In the genomic region with DNA sequence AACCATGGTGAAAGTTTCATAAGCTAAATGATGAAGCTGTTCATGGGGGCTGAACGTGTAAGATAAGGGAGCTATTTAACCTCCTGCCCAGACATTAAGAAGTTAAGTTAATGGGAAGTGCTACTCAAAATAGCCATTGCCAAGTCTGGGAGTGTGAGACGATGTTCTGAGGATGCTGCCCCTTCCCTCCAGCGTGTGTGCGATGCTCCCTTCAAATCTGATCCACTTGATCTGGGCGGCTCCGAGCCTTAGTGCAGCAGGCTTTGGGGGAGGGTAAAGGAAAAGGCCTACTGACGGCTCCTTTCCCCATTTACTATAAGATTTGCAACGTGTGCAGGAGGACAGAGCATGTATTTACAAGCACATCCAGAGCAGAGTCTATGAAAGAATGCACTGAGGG, we compare ENCODE assay signal across 15 mouse cellular contexts.
"Had no signal": no experiment of that assay in that cellular context is flagged by ENCODE, and none has a peak within 500 bp of the region (broad histone marks: within the 10 kb centered on the region; RNA-seq: fewer than 3 reads in every experiment).

No protein-coding gene starts in this region.

- H3K9ac ChIP-seq: limb, embryonic 12.5 days; limb, embryonic 15.5 days; liver, embryonic 14.5 days; liver, postnatal 0 days; midbrain, embryonic 13.5 days had no signal

- H3K4me3 ChIP-seq: limb, embryonic 12.5 days; limb, embryonic 15.5 days; midbrain, embryonic 13.5 days had no signal

- H3K4me1 ChIP-seq: midbrain, embryonic 13.5 days had no signal

- DNase-seq: kidney, adult 18-20 months; kidney, adult 9 months; kidney, postnatal 14 days; kidney, postnatal 4 days; left cerebral cortex, postnatal 4 days; liver, postnatal 0 days; lung, postnatal 10 days; thymus, adult 18-20 months; thymus, postnatal 36 days had no signal

- H3K27me3 ChIP-seq: limb, embryonic 15.5 days; midbrain, embryonic 13.5 days had no signal

- H3K27ac ChIP-seq: limb, embryonic 12.5 days; limb, embryonic 15.5 days; liver, embryonic 14.5 days; macrophage; midbrain, embryonic 13.5 days had no signal

- H3K9me3 ChIP-seq: limb, embryonic 12.5 days; limb, embryonic 15.5 days; midbrain, embryonic 13.5 days had no signal

- H3K36me3 ChIP-seq: limb, embryonic 12.5 days; limb, embryonic 15.5 days; midbrain, embryonic 13.5 days had no signal

- ATAC-seq: liver, postnatal 0 days; midbrain, embryonic 13.5 days had no signal

- H3K4me2 ChIP-seq: limb, embryonic 12.5 days; limb, embryonic 15.5 days; liver, embryonic 11.5 days; midbrain, embryonic 13.5 days had no signal
